In genomic region chr16:31016169-31016568, GRCm38 (mm10) we compare ENCODE assay signal across 10 mouse cellular contexts.
A peak's percentile ranks its signal among the peaks of the same experiment; 100 is the strongest.
DNase-seq lines count a peak whose midpoint lies in the region; ATAC-seq and TF ChIP-seq lines count a peak whose summit lies in the region.
"Had no signal": no experiment of that assay in that cellular context is flagged by ENCODE, and none has a peak within 500 bp of the region (broad histone marks: within the 10 kb centered on the region; RNA-seq: fewer than 3 reads in every experiment).

No protein-coding gene starts in this region.

- TF ChIP-seq CTCF in lung, postnatal 0 days (IDR thresholded peaks at IDR 0.05), result peak; percentile 65

- WGBS in heart, embryonic 12.5 days, result 67% methylated on average over 8 of the region's 8 CpGs
- 69% methylated on average over 8 of the region's 8 CpGs for WGBS in lung, postnatal 0 days

- no peak for ATAC-seq in heart, embryonic 12.5 days (ENCODE audit: insufficient number of reproducible peaks, low FRiP score)
- ATAC-seq in lung, postnatal 0 days, result no peak

- peak; percentile 44 to 45 for DNase-seq in heart, postnatal 14 days
- DNase-seq in 3T3-L1 (ENCODE audit: low read depth, low spot score), result peak; percentile 37
- peak; percentile 30 for DNase-seq in NIH3T3 (ENCODE audit: low read depth)
- no peak for DNase-seq in lung, postnatal 0 days (ENCODE audit: low spot score)
- no peak for DNase-seq in frontal cortex, postnatal 10 days (ENCODE audit: low spot score in 2 of 2)
- DNase-seq in urinary bladder, postnatal 10 days (ENCODE audit: low spot score), result no peak
- no peak for DNase-seq in embryo, embryonic 9.5 days (ENCODE audit: extremely low spot score)
- DNase-seq: liver, embryonic 13.5 days had no signal

- no peak overlapping the region for H3K4me3 ChIP-seq in heart, embryonic 12.5 days
- H3K4me3 ChIP-seq in lung, postnatal 0 days (ENCODE audit: low read depth, low read length), result no peak overlapping the region
- H3K4me3 ChIP-seq: heart, embryonic 10.5 days; liver, embryonic 13.5 days had no signal

- no peaks in the 10 kb centered on the region for H3K36me3 ChIP-seq in heart, embryonic 12.5 days
- H3K36me3 ChIP-seq in lung, postnatal 0 days (ENCODE audit: insufficient read depth, low read length), result no peaks in the 10 kb centered on the region
- H3K36me3 ChIP-seq: heart, embryonic 10.5 days; liver, embryonic 13.5 days had no signal

- no peak overlapping the region for H3K9ac ChIP-seq in heart, embryonic 12.5 days
- no peak overlapping the region for H3K9ac ChIP-seq in lung, postnatal 0 days (replicated peaks; ENCODE audit: low read depth)
- H3K9ac ChIP-seq: liver, embryonic 13.5 days had no signal

- H3K27ac ChIP-seq in heart, embryonic 12.5 days (ENCODE audit: poor library complexity, severe bottlenecking), result no peak overlapping the region
- H3K27ac ChIP-seq in lung, postnatal 0 days (ENCODE audit: low read length), result no peak overlapping the region
- H3K27ac ChIP-seq: liver, embryonic 13.5 days had no signal

- peaks cover 16% of the 10 kb centered on the region for H3K4me1 ChIP-seq in heart, embryonic 12.5 days (replicated peaks)
- peaks cover 3% of the 10 kb centered on the region; the same call in 1 of the 2 replicates for H3K4me1 ChIP-seq in lung, postnatal 0 days (ENCODE audit: insufficient read depth, low read depth, low read length)

- no peak overlapping the region for H3K4me2 ChIP-seq in heart, embryonic 12.5 days
- no peak overlapping the region for H3K4me2 ChIP-seq in lung, postnatal 0 days (replicated peaks; ENCODE audit: low read depth, low read length)
- H3K4me2 ChIP-seq: liver, embryonic 13.5 days had no signal

- H3K9me3 ChIP-seq in heart, embryonic 12.5 days (replicated peaks), result no peaks in the 10 kb centered on the region
- no peaks in the 10 kb centered on the region for H3K9me3 ChIP-seq in lung, postnatal 0 days (ENCODE audit: low read length)
- H3K9me3 ChIP-seq: heart, embryonic 10.5 days; liver, embryonic 13.5 days had no signal

- no peak for TF ChIP-seq EP300 in lung, postnatal 0 days (IDR thresholded peaks at IDR 0.05)

- no peaks in the 10 kb centered on the region for H3K27me3 ChIP-seq in heart, embryonic 12.5 days (replicated peaks)
- H3K27me3 ChIP-seq in lung, postnatal 0 days (replicated peaks; ENCODE audit: insufficient read depth, low read length), result no peaks in the 10 kb centered on the region
- H3K27me3 ChIP-seq: liver, embryonic 13.5 days had no signal

- intact Hi-C loops in heart, postnatal 14 days (cut with DNase I), result no loop called here

Comparison
In these comparisons a context has a peak if more than half of its experiments do, and no peak if none do; other contexts are left out.
1. DNase-seq: peak in heart, postnatal 14 days (2 of 2), 3T3-L1 (single experiment) and NIH3T3 (single experiment); none in lung, postnatal 0 days (single experiment), frontal cortex, postnatal 10 days (0 of 2), urinary bladder, postnatal 10 days (single experiment) and embryo, embryonic 9.5 days (single experiment).